Mouse (Mus musculus): ENCODE data around the gene Dact2. TPM values are rescaled to one million over a fixed set of nuclear protein-coding genes. Genes with fewer than 3 reads are reported as not detected.

The Dact2 gene
- 1 to 10 TPM; 1.8 to 1.9 TPM for total RNA-seq (2021)

GRCm38 (mm10) chr17:14204061-14204460 lies at the start of gene Dact2:
TSS of gene Dact2 (minus strand) at chr17:14204304.
- peak; percentile 35 for DNase-seq

DNA sequence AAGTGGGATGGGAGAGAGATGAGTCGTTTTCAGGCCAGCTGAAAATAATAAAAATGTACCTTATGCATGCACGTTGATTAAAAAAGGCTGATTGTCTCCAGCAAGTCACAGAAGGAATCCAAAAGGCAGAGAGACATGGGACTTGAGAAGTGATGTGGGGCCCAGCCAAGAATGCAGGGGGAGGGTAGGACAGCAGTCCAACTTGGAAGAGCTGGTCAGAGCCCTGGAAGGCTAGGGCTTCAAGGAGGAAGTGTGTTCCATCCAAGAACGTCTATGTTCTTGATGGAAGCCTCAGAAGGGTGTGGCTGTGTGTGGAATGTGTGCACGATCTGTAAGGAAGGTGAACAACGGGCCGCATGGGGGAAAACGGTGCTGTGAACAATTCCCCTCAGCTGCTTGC lies 48.4 kb upstream of the Dact2 start:
- DNase-seq = peak; percentile 29

- DNase-seq = no peak
These were observed 46.3 kb upstream of the Dact2 start for GRCm38 (mm10) chr17:14250401-14250800.

- DNase-seq = peak; percentile 50
These were observed 45.5 kb upstream of the Dact2 start for GRCm38 (mm10) chr17:14249595-14249994.

DNA sequence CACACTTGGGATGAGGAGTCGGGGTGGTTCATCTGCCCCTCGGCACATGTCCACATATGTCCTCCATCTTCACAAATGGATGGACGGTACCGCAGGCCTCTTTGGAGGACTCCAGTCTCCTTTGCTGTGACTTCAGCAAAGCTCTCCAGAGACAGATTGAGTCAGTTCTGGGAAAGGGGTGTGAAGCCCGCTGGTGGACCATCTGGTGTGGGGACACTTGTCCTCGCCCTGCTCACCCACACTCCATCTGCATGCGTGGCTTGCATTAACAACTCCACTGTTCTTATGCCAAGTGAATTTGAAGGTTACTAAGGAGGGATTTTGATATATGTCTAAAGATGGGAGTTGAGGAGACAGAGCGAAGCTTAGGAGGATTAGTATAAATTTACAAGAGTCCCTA lies 43.8 kb upstream of the Dact2 start:
- DNase-seq = no peak

GRCm38 (mm10) chr17:14246266-14246665 lies 42.2 kb upstream of the Dact2 start:
- DNase-seq = no peak

DNA sequence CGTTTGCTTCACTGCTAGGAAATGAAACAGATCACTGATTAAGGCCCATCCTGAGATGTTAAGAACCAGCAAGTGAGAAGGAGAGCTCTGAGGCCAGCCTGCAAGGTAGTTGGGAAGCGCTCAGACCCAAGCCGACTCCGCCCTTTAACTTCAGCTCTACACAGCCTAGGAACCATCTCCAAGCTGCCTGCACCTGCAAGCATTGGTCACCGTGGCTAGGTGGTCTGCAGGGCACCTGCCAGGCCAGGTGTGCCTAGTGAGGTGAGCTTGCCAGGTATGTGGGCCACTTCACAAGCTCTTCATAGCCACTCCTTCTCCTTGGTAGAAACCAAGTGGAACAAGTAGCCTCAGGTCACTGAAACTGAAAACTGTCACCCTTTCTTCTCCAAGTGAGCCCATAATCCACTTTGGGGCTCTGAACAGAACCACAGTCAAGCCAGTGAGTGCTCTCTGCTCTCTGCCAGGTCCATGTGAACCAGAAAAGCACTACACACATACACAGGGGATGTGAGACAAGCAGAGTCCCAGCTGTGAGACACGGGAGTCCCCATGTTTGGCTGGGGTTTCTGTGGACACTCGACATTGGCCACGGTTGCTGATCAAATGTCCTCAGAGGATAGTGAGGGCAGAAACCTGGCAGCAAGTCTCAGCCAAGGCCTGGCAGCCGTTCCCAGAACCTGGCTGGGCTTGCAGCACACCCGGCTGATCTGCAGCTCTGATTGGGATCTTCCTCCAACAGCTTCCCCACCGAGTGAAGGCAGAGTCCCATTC lies 40.3 kb upstream of the Dact2 start:
- DNase-seq = peak; percentile 69

DNA sequence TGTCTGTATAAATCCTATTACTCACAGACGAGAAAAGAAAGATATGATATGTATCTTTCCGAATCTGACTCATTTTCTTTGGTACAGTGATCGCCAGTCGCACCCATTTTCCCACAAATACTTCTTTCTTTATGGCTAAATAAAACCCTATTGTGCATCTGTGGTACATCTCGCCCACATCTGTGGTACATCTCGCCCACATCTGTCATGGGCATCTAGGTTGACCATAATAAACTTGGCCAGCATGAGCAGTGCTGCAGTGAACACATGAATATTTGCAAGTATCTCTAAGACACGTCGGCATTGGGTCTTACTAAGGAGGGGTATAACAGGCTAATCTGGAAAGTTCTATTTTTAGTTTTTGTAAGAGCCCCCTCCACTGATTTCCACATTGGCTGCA lies 38.5 kb upstream of the Dact2 start:
- DNase-seq = no peak

DNA sequence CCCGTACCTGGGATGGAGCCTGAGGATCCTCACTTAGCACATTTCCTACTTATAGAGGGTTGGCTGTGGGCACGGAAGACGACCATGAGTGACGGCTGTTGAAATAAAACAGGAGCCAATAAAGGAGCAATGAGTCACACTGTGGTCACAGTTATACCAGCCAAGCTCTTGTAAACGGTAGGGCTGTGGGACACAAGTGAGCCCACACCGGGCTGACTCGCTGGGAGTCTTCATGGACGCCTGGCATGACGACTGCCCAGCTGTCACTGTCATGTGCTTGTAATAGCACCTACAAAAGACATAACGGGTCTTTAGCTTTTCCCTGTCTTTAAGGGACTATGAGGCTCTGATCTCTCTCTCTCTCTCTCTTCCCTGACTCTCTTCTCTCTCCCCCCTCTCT lies 35.9 kb upstream of the Dact2 start:
- DNase-seq = no peak

DNA sequence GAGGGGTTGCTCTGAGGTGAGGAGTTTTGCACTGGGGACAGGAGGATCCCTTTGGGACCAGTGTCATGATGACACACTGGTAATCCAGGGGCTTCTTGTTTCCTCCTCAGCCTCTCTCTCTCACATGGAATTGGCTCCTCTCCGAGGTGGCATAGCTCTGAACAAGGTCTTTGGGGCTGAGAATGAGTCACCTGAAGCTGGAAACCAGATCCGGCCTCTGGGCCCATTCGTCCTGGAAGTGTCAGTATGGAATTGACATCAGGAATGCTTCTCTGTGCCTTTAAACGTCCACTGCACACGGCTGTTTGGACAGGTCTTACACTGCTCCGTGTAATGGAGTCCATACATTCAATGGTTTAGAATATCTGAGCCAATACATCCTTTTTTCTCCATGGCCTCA lies 33.0 kb upstream of the Dact2 start:
- no peak for DNase-seq

DNA sequence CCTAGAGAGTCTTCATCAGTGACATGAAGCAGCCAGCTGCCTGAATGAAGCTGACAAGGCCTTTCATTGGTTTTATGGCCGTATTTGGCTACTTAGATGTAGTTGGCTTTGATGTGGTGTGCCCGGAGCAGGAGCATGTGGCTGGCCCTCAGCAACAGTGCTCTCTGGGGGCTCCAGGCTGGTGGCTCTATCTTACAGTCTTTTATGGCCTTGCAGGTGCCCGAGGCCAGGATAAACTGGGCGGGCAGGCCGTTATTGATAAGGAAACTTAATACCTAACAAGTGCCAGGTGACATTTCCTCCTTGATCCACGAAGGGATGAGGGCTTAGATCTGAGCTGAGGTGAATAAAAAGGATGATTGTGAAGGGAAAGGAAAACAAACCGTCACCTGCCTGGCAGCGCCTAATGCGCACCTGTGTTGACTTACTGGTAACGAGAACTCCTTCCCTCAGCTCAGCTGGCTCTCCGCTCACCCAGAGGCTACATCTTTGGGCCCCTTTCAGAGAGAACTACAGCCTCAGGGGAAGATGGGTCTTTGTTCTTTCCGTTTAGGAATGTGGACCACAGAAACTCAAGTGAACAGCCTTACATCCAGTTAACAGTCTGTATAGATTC lies 30.8 kb upstream of the Dact2 start:
- no peak for DNase-seq

- DNase-seq = no peak
These were observed 29.6 kb upstream of the Dact2 start for GRCm38 (mm10) chr17:14233658-14234057.

- DNase-seq = peak; percentile 92
These were observed 28.5 kb upstream of the Dact2 start for GRCm38 (mm10) chr17:14232629-14233028.

- peak; percentile 36 for DNase-seq
These were observed 26.8 kb upstream of the Dact2 start for GRCm38 (mm10) chr17:14230698-14231430.

GRCm38 (mm10) chr17:14228381-14228780 lies 24.3 kb upstream of the Dact2 start:
- DNase-seq = no peak

GRCm38 (mm10) chr17:14227601-14228000 lies 23.5 kb upstream of the Dact2 start:
- no peak for DNase-seq

DNA sequence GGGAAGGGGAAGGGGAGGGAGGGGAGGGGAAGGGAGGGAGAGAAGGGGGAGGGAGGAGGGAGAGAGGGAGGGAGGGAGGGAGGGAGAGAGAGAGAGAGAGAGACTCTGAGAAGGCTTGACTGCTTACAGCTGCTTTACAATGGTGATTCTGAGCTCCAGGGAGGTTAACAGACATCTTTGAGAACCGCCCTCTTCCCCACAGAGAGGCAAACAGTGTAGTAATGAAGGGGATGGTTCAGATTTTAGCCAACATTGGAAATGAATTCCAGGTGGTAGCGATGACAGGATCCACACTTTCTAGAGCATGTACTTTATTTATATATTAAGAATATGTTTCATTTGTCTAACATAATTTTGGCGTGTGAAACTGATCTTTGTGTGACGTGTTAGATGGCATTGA lies 22.7 kb upstream of the Dact2 start:
- DNase-seq = no peak

DNA sequence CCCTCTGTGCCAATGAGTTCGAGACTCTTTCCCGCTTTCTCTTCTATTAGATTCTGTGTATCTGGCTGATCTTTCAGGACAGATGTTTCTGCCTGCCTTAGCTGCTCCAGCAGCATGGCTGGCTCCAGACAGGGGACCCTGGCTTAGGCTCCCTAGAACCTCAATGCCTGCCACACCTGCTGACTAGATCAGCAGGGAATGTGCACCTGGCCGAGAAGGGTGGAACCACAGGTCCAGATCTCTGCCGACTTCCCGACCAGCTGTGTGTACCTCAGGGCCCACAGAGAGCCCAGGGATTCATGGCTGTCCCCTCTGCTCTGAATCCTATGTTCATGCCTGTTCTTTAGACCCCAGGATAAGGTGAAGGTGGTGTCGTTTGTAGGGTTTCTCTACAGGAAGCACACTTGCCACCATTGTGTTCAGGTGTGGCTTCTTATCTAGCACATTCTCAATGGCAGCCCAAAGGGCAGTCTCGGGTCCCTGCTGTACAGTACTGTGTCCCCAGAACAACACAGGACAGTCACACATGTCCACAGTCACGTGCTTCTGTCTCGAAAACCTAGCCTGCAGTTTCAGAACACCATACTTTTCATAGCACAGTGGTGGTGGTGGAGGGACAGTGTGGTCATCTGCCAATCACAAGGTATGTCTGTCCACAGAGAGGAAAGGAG lies 22.0 kb upstream of the Dact2 start:
- DNase-seq = no peak

DNA sequence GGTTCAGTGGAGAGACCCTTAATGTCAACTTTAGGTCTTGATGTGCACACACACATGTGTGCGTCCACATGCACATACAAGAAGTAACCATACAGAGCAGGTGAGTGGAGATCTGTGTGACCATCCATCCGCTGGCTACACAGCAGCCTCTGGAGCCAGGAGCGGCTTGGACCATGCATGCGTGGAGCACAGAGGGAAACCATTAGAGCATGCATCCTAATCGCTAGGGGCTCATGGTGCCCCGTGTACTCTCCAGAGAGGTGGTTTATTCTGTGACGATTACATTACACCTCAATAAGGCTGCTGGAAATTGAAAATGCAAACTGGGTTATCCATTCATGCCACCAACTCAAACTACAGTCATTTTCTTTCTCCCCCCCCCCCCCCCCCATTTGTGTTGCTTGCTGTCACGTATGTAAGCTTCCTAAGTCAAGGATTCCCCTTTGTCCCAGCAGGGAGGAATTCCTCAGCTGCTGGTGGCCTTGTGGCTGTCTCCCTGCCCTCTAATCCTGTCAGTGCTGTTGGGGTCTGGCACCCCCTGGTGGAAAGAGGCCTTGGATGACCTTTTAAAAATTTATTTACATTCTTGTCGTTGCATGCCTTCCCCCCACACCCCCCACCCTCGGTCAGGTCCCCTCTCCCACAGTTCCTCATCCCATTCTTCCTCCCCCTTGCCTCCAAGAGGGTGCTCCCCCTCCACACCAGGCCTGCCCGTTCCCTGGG lies 17.9 kb upstream of the Dact2 start:
- DNase-seq = peak; percentile 28

DNA sequence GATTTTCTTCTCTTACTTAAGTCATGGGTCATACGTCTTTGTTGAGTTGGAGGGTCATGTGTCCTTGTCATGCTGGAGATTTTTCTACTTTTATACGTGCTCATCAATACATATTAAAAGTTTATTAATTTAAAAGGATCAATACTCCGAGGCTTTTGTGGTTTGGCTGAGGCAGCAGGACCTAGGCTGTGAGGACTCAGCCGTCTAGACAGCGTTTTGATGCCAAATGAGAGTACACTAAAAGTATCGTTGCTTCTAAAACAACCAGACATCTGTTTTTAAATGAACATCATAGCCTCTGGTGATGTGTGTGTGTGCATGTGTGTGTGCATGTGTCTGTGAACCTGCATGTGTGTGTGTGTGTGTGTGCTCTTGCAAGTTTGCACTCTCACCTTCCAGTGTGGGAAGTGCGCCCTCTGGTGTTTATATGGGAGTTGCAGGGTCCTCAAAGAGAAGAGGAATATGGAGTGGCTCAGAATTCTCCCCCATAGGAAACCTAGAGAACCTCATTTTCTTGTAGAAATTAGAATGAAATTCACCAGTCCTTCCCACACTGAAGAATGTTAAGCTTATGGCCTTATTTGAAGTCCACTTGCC lies 16.6 kb upstream of the Dact2 start:
- peak; percentile 78 for DNase-seq

GRCm38 (mm10) chr17:14213976-14214529 lies 9.9 kb upstream of the Dact2 start:
- no peak for DNase-seq

DNA sequence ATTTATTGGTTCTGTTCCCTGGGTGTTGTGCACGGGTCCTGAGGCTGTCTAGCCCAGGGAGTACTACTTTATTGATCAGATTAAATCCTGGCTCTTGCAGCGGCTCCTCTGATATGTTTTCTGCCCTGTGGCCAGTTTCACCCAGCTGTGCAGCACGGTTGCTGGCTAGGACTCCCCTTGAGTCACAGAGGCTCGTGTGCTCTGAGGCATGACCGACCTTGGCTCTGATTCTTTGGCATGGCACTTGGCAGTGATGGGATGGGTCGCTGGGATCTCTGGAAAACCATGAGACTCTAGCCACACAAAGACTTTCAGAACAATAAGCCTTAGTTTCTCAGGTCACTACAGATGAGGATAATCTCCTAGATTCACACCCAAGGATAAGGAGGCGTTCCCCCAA lies 8.7 kb upstream of the Dact2 start:
- DNase-seq = no peak
